Mouse (Mus musculus) lung, postnatal 14 days (tissue): ENCODE measurements around the gene Prol1.
"Not testable (repeated sequence)": the region's sequence is repeated elsewhere in the genome, so short reads cannot be mapped to it uniquely, and the experiment has no call there.

Experiments used
- DNase-seq: peaks from one replicate; pipeline ENCODE4 v3.0.0; 2021

Prol1 gene

GRCm38 (mm10) chr5:88317012-88317411, at the start of gene Prol1:
Gene Prol1 (plus strand): TSS chr5:88317312.
- DNase-seq = no peak

GRCm38 (mm10) chr5:88268619-88269018, 48.5 kb upstream of the Prol1 start, which contains the start of gene Gm7714:
Gene Gm7714 (plus strand): TSS chr5:88268919.
- no peak for DNase-seq

- DNase-seq = not testable (repeated sequence)
These were observed 5.8 kb upstream of the Prol1 start for GRCm38 (mm10) chr5:88311307-88311706.

GRCm38 (mm10) chr5:88348533-88348932, 31.4 kb downstream of the Prol1 start:
- DNase-seq = not testable (repeated sequence)

- peak; percentile 16 for DNase-seq
These were observed 47.7 kb downstream of the Prol1 start for GRCm38 (mm10) chr5:88364768-88365167.

GRCm38 (mm10) chr5:88366886-88367285, 49.8 kb downstream of the Prol1 start:
- no peak for DNase-seq

GRCm38 (mm10) chr5:88370578-88371232, 53.6 kb downstream of the Prol1 start:
- no peak for DNase-seq

GRCm38 (mm10) chr5:88372563-88372962, 55.5 kb downstream of the Prol1 start:
- no peak for DNase-seq

- no peak for DNase-seq
These were observed 58.7 kb downstream of the Prol1 start, which contains the start of gene Amtn for GRCm38 (mm10) chr5:88375808-88376207. Gene Amtn (plus strand): TSS chr5:88376108.
